Mouse (Mus musculus) ovary, postnatal 36 days (tissue): ENCODE results near the gene Adarb1.

Experiments
- DNase-seq: peaks from one replicate; pipeline ENCODE4 v3.0.0; 2022; ENCODE audit warnings: low spot score, mixed read lengths

Gene Adarb1

GRCm38 (mm10) chr10:77260166-77260875, 157.7 kb downstream of the Adarb1 start:
- DNase-seq = no peak

GRCm38 (mm10) chr10:77258704-77259621, 159.1 kb downstream of the Adarb1 start, which contains the start of gene Pofut2:
Gene Pofut2 (plus strand): TSS chr10:77259218.
- DNase-seq = peak; percentile 95

- no peak for DNase-seq
Measured at GRCm38 (mm10) chr10:77258041-77258590, 160.0 kb downstream of the Adarb1 start.

- no peak for DNase-seq
Measured at GRCm38 (mm10) chr10:77255676-77256075, 162.4 kb downstream of the Adarb1 start.

GRCm38 (mm10) chr10:77255231-77255630, 162.8 kb downstream of the Adarb1 start:
- no peak for DNase-seq

- peak; percentile 71 for DNase-seq
Measured at GRCm38 (mm10) chr10:77252790-77253189, 165.3 kb downstream of the Adarb1 start.

GRCm38 (mm10) chr10:77251784-77252539, 166.1 kb downstream of the Adarb1 start:
- peak; percentile 43 for DNase-seq

GRCm38 (mm10) chr10:77251223-77251783, 166.8 kb downstream of the Adarb1 start:
- peak; percentile 62 for DNase-seq

- no peak for DNase-seq
Measured at GRCm38 (mm10) chr10:77247707-77248106, 170.4 kb downstream of the Adarb1 start.

- no peak for DNase-seq
Measured at GRCm38 (mm10) chr10:77247048-77247447, 171.0 kb downstream of the Adarb1 start.

GRCm38 (mm10) chr10:77244777-77245176, 173.3 kb downstream of the Adarb1 start:
- no peak for DNase-seq

GRCm38 (mm10) chr10:77243572-77244161, 174.4 kb downstream of the Adarb1 start:
- no peak for DNase-seq

GRCm38 (mm10) chr10:77242871-77243270, 175.2 kb downstream of the Adarb1 start:
- DNase-seq = no peak

GRCm38 (mm10) chr10:77242396-77242795, 175.7 kb downstream of the Adarb1 start:
- DNase-seq = no peak

- DNase-seq = no peak
Measured at GRCm38 (mm10) chr10:77240764-77241163, 177.3 kb downstream of the Adarb1 start.
